Mouse (Mus musculus) kidney, adult 2 months (tissue): ENCODE measurements around the gene Hhat.

Experiments
- CTCF ChIP-seq: fragments of 200-500 bp; conservative IDR thresholded peaks from 2 replicates; pipeline ENCODE4 v1.5.1; 2011; ENCODE audit warnings: low read depth, mild to moderate bottlenecking, control low read depth, low read length, moderate library complexity, mixed read lengths; ENCODE audit not compliant: insufficient read depth, insufficient read length
- POLR2A ChIP-seq: fragments of 200-500 bp; IDR thresholded peaks from one replicate; pipeline ENCODE4 v1.6.1; 2011; ENCODE audit warnings: low read depth, low read length, control low read depth

DNA sequence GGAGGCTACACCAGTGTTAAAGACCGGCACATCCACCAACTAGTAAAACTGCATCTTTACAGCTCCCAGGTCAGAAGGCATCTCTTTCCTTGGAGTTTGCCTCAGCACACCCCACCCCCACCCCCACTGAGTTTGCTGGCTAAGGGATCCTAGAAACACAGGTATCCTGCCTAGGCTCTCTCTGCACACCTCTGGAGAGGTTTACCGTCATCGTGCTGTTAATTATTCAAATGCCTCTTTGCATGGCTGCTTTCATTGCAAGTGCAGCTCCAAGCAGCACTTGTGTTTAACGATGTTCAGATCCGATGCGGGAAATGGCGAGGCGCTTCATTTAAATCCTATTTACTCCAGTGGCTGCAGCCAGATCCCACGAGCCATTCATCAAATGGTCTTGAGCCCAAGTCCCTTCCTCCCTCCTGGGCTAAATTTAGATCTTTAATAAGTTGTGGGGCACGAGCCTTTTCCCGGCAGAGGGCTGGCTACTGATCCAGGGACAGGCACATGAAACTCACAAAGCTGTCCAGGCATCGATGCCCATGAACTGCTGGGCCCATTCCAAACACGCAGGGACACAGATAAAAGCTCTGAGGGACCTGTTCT lies 250.1 kb downstream of the Hhat start:
- TF ChIP-seq CTCF (no peak), POLR2A (no peak)
